Mouse (Mus musculus) brain, embryonic 14.5 days (tissue): ENCODE results near the gene Tspan4.

Experiments
- CTCF ChIP-seq: fragments of 200-500 bp; IDR thresholded peaks from 2 replicates; pipeline ENCODE4 v1.5.1; 2012; ENCODE audit warnings: inconsistent platforms, mild to moderate bottlenecking, moderate library complexity, borderline replicate concordance; ENCODE audit not compliant: insufficient read depth, insufficient read length; ENCODE audit errors: extremely low read depth
- POLR2A ChIP-seq: fragments of 200-500 bp; IDR thresholded peaks from 2 replicates; pipeline ENCODE4 v1.6.1; 2012; ENCODE audit warnings: mild to moderate bottlenecking, inconsistent platforms, borderline replicate concordance; ENCODE audit not compliant: poor library complexity, insufficient read depth, insufficient read length, severe bottlenecking; ENCODE audit errors: extremely low read depth

- TF ChIP-seq CTCF (no peak), POLR2A (no peak)
Observed at GRCm38 (mm10) chr7:141476981-141477370, 1.9 kb downstream of the Tspan4 start.
